Mouse (Mus musculus): ENCODE results near the gene Mtus2. TPM values are rescaled to one million over a fixed set of nuclear protein-coding genes. Genes with fewer than 3 reads are reported as not detected.

Mtus2 gene
- total RNA-seq, 1 experiment = 11.0 TPM

- Histone ChIP-seq H3K27ac (ENCODE audit: insufficient read depth, low read depth, low read length, poor library complexity, severe bottlenecking) (no peak overlapping the region), H3K9ac (ENCODE audit: insufficient read depth, low read depth, low read length, poor library complexity, severe bottlenecking) (no peak overlapping the region), H3K36me3 (ENCODE audit: control insufficient read depth, insufficient read depth, low read length, poor library complexity, severe bottlenecking) (peaks cover 10% of the 10 kb centered on the region; the same call in 1 of the 2 replicates), H3K4me3 (ENCODE audit: insufficient read depth in 1 of 2, low read depth in 1 of 2, low read length in 2 of 2, poor library complexity in 1 of 2, severe bottlenecking in 1 of 2) (no peak overlapping the region), H3K9me3 (ENCODE audit: control insufficient read depth, insufficient read depth, low read depth, low read length) (no peaks in the 10 kb centered on the region), H3K4me1 (ENCODE audit: control insufficient read depth in 2 of 2, insufficient read depth in 2 of 2, low read length in 2 of 2, poor library complexity in 1 of 2) (peaks cover 3 to 15% of the 10 kb centered on the region in 2 experiments)
- TF ChIP-seq ZC3H11A (IDR thresholded peaks at IDR 0.05; ENCODE audit: borderline replicate concordance, low read depth, low read length) (no peak), MAFK (IDR thresholded peaks at IDR 0.05; ENCODE audit: insufficient read depth, low read depth, low read length) (no peak), HCFC1 (IDR thresholded peaks at IDR 0.05; ENCODE audit: borderline replicate concordance, insufficient read depth, low read length) (no peak), CHD2 (IDR thresholded peaks at IDR 0.05; ENCODE audit: low read depth, low read length) (no peak), ZNF384 (IDR thresholded peaks at IDR 0.05; ENCODE audit: low read depth, low read length) (no peak)
- in situ Hi-C loops (cut with MboI; ENCODE audit: low sequenced_read_pairs in 2 of 2, unreplicated experiment in 2 of 2) = no loop called here
- no peak for DNase-seq (ENCODE audit: low read depth, low spot score)
Measured at GRCm38 (mm10) chr5:148360922-148361758, 404.0 kb downstream of the Mtus2 start.

GRCm38 (mm10) chr5:148361759-148362010 is 404.6 kb downstream of the Mtus2 start:
- H3K9me3 ChIP-seq (ENCODE audit: control insufficient read depth, insufficient read depth, low read depth, low read length) = no peaks in the 10 kb centered on the region
- TF ChIP-seq ZNF384 (IDR thresholded peaks at IDR 0.05; ENCODE audit: low read depth, low read length) = no peak
- TF ChIP-seq HCFC1 (IDR thresholded peaks at IDR 0.05; ENCODE audit: borderline replicate concordance, insufficient read depth, low read length) = no peak
- no peak for TF ChIP-seq ZC3H11A (IDR thresholded peaks at IDR 0.05; ENCODE audit: borderline replicate concordance, low read depth, low read length)
- no peak for TF ChIP-seq CHD2 (IDR thresholded peaks at IDR 0.05; ENCODE audit: low read depth, low read length)
- TF ChIP-seq MAFK (IDR thresholded peaks at IDR 0.05; ENCODE audit: insufficient read depth, low read depth, low read length) = no peak
- H3K27ac ChIP-seq (ENCODE audit: insufficient read depth, low read depth, low read length, poor library complexity, severe bottlenecking) = no peak overlapping the region
- no peak for DNase-seq (ENCODE audit: low read depth, low spot score)
- H3K4me1 ChIP-seq (ENCODE audit: control insufficient read depth in 2 of 2, insufficient read depth in 2 of 2, low read length in 2 of 2, poor library complexity in 1 of 2) = peaks cover 3 to 19% of the 10 kb centered on the region in 2 experiments
- no peak overlapping the region for H3K4me3 ChIP-seq (ENCODE audit: insufficient read depth in 1 of 2, low read depth in 1 of 2, low read length in 2 of 2, poor library complexity in 1 of 2, severe bottlenecking in 1 of 2)
- H3K36me3 ChIP-seq (ENCODE audit: control insufficient read depth, insufficient read depth, low read length, poor library complexity, severe bottlenecking) = peaks cover 10% of the 10 kb centered on the region; the same call in 1 of the 2 replicates
- no peak overlapping the region for H3K9ac ChIP-seq (ENCODE audit: insufficient read depth, low read depth, low read length, poor library complexity, severe bottlenecking)
- in situ Hi-C loops (cut with MboI; ENCODE audit: low sequenced_read_pairs in 2 of 2, unreplicated experiment in 2 of 2) = no loop called here

- in situ Hi-C loops (cut with MboI; ENCODE audit: low sequenced_read_pairs in 2 of 2, unreplicated experiment in 2 of 2) = no loop called here
- Histone ChIP-seq H3K36me3 (ENCODE audit: control insufficient read depth, insufficient read depth, low read length, poor library complexity, severe bottlenecking) (peaks cover 10% of the 10 kb centered on the region; the same call in 1 of the 2 replicates), H3K4me1 (ENCODE audit: control insufficient read depth in 2 of 2, insufficient read depth in 2 of 2, low read length in 2 of 2, poor library complexity in 1 of 2) (peaks cover 3 to 25% of the 10 kb centered on the region in 2 experiments), H3K9ac (ENCODE audit: insufficient read depth, low read depth, low read length, poor library complexity, severe bottlenecking) (no peak overlapping the region), H3K9me3 (ENCODE audit: control insufficient read depth, insufficient read depth, low read depth, low read length) (no peaks in the 10 kb centered on the region), H3K27ac (ENCODE audit: insufficient read depth, low read depth, low read length, poor library complexity, severe bottlenecking) (no peak overlapping the region), H3K4me3 (ENCODE audit: insufficient read depth in 1 of 2, low read depth in 1 of 2, low read length in 2 of 2, poor library complexity in 1 of 2, severe bottlenecking in 1 of 2) (no peak overlapping the region)
- TF ChIP-seq HCFC1 (IDR thresholded peaks at IDR 0.05; ENCODE audit: borderline replicate concordance, insufficient read depth, low read length) (no peak), ZNF384 (IDR thresholded peaks at IDR 0.05; ENCODE audit: low read depth, low read length) (no peak), ZC3H11A (IDR thresholded peaks at IDR 0.05; ENCODE audit: borderline replicate concordance, low read depth, low read length) (no peak)
- DNase-seq (ENCODE audit: low read depth, low spot score) = no peak
Measured at GRCm38 (mm10) chr5:148362296-148362695, 405.2 kb downstream of the Mtus2 start.

GRCm38 (mm10) chr5:148363441-148364113 is 406.5 kb downstream of the Mtus2 start:
- peaks cover 10% of the 10 kb centered on the region; the same call in 1 of the 2 replicates for H3K36me3 ChIP-seq (ENCODE audit: control insufficient read depth, insufficient read depth, low read length, poor library complexity, severe bottlenecking)
- no peak for TF ChIP-seq HCFC1 (IDR thresholded peaks at IDR 0.05; ENCODE audit: borderline replicate concordance, insufficient read depth, low read length)
- no peak for TF ChIP-seq ZC3H11A (IDR thresholded peaks at IDR 0.05; ENCODE audit: borderline replicate concordance, low read depth, low read length)
- no peak for TF ChIP-seq ZNF384 (IDR thresholded peaks at IDR 0.05; ENCODE audit: low read depth, low read length)
- no peak for TF ChIP-seq CHD2 (IDR thresholded peaks at IDR 0.05; ENCODE audit: low read depth, low read length)
- no peak overlapping the region for H3K4me3 ChIP-seq (ENCODE audit: insufficient read depth in 1 of 2, low read depth in 1 of 2, low read length in 2 of 2, poor library complexity in 1 of 2, severe bottlenecking in 1 of 2)
- in situ Hi-C loops (cut with MboI; ENCODE audit: low sequenced_read_pairs in 2 of 2, unreplicated experiment in 2 of 2) = no loop called here
- DNase-seq (ENCODE audit: low read depth, low spot score) = no peak
- H3K9ac ChIP-seq (ENCODE audit: insufficient read depth, low read depth, low read length, poor library complexity, severe bottlenecking) = no peak overlapping the region
- peaks cover 3 to 27% of the 10 kb centered on the region in 2 experiments for H3K4me1 ChIP-seq (ENCODE audit: control insufficient read depth in 2 of 2, insufficient read depth in 2 of 2, low read length in 2 of 2, poor library complexity in 1 of 2)
- no peak overlapping the region for H3K27ac ChIP-seq (ENCODE audit: insufficient read depth, low read depth, low read length, poor library complexity, severe bottlenecking)
- H3K9me3 ChIP-seq (ENCODE audit: control insufficient read depth, insufficient read depth, low read depth, low read length) = no peaks in the 10 kb centered on the region

Other genes starting within 250 kb of the Mtus2 start
- gene Flt1, start 231.3 kb upstream of the Mtus2 start, total RNA-seq (2012; rRNA removed) = 5.1 and 5.2 TPM in 2 replicates
- 97.3 and 165 TPM in 2 replicates for gene Pomp, start 96.9 kb upstream of the Mtus2 start, total RNA-seq (2012; rRNA removed)
- gene Slc46a3, start 62.5 kb upstream of the Mtus2 start, total RNA-seq (2012; rRNA removed) = 4.1 and 7.0 TPM in 2 replicates